Mouse (Mus musculus): ENCODE data around the gene Sec31b.

DNA sequence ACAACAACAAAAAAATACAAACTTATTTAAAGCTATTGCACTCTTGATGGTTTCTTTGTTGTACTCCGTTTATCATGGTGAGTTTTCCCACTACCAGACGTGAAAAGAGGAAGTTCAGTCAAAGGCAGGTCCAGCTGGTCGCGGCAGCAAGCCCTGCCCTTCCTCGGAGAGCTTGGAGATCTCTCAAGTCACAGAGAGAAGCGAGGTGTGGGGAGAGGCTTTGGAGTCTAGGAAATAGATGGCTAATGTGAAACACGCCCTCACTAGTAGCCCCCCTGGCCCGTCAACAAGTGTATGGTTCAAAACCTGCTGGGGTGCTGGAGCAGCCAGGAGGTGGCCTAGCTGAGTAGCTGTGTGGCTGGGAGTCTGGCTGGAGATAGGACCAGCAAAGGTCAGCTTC, 49.2 kb downstream of the Sec31b start:
- no peak for TF ChIP-seq CTCF (IDR thresholded peaks at IDR 0.05; ENCODE audit: low read depth, low read length)
- no peak for TF ChIP-seq POLR2A (IDR thresholded peaks at IDR 0.05; ENCODE audit: extremely low read depth, insufficient read depth, low read length)

Measured in liver, adult 2 months (tissue).